Mouse (Mus musculus): ENCODE results near the gene Ank2.

Gene Ank2

DNA sequence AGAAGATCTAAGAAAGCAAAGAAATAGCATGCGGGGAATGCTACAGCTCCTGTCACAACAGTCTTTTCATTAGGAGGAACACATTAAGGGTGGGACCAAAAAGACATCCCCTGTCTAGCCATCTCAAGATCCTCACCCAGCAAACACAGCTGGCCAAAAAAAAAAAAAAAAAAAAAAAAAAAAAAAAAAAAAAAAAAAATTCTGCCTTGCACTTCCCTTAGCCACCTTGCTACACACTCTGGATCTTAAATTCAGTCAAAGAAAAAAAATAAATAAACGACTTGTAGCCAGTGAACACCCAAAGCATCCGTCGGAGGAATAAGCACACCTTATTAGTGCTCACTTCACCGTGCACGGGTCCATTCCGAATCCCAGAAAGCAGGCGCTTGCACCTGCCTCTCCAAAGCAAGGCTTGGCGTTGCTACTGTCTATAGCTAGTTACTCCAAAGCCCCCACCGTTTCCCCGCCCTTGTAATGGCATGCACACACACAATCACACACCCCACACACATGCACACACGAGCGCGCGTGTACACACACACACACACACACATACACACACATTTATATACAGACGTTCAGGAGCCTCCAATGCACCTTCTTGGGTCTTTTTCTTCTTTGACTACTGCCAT is 273.9 kb downstream of the Ank2 start:
- peak; percentile 72 to 73 for DNase-seq

DNA sequence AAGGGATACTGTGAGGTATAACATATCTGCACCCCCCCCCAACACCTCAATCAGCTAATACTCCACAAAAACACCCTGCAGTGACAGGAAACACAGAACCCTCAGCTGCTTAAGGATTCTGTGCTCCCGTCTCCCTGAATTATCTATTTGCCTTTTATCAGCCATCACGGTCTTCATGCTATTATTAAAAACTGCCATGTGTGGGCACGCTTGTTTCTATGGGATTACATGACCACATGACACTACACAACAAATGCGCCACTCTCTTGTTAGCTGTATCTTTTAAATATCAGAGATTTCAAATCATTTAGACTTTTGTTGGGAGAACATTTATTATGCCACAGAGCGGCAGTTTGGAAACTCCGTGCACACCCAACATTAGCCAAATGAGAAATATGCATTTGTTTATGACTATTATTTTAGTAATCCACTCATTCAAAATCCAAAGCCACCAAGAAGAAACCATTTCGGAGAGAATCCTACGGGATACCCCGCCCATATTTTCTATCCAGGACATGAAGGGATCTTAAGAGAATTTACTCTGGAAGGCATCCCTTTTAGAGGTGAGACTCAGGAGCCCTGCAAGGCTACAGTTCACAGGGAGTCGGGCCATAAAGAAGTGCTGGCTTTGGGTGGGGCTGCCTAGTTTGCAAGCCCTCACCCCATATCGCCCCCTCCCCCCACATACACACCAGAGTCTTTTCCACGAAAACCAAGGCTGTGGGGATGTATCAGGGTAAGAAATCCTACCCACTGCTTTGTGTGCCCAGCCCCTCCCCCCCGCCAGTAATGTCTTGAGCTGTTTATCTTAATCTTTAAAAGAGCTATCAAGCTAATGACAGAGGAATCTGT is 274.6 kb downstream of the Ank2 start:
- peak; percentile 48 to 57 for DNase-seq

DNA sequence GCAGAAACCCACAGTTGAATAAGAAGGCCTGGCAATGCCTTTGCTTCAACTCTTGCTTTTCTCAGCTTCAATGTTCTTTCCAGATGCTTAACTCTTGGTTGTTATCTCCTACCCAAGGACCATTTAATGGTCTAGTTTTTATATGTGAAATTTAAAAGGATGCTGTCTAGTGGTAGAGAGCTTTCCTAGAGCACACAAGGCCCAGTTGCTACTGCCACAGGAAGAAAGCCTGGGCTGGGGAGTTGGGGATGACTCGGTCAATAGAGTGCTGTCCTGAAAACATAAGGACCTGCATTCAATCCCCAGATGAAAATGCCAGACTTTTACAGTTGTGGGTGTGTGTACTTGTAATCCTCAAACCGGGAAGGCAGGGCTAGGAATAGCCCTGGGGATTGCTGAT is 277.1 kb downstream of the Ank2 start:
- no peak for DNase-seq

DNA sequence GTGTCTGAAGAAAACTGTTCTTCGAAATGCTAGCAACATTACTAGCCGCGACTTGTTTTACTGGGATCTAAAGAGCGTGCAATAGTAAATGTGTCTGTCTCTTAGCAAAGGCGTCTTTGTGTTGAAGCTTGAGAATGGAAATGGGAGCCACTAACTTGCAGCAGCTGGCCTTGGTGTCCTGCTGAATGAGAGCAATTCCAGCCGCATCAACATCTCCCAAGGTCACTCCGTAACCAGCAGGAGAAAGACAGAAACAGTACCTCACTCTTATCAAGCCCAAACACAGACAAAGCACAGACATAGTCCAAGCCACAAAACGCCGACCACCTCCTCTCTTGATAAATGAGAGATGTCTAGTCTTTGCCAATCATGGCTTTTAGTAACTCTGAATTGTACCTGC is 278.3 kb downstream of the Ank2 start:
- DNase-seq = no peak

DNA sequence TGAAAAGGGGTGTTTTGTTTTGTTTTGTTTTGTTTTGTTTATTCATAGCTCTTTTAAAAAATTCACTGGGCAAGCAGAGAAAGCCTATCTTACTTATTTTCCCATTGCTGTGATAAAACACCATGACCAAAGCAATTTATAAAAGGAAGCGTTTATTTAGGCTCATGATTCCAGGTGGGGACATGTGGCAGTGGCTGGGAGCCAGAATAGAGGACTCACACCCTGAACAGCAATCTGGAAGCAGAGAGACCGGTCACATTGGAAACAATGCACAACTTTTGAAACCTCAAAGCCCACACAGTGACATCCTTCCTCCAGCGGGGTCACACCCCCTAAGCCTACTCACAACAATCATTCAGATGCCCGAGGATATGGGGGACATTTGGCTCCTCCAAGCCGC is 285.6 kb downstream of the Ank2 start:
- peak in 1 of 2 experiments; percentile 49 for DNase-seq

DNA sequence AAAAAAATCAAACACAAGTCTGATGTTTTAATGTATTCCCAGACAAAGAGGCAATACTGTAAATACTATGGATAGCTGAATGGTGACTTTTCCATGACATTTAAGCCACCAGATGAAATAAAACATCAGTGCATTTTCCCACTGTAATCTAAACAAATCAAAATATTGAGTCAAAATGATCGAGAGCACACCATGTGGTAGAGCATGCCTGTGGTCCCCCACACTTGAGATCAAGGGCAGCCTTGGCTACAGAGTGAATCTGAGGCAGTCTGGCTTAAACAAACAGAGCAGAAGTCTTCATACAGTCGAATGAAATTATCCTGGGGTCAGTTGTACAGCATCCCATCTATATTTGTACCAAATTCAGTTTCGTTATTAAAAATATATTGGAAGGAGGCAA is 288.0 kb downstream of the Ank2 start:
- DNase-seq = no peak

DNA sequence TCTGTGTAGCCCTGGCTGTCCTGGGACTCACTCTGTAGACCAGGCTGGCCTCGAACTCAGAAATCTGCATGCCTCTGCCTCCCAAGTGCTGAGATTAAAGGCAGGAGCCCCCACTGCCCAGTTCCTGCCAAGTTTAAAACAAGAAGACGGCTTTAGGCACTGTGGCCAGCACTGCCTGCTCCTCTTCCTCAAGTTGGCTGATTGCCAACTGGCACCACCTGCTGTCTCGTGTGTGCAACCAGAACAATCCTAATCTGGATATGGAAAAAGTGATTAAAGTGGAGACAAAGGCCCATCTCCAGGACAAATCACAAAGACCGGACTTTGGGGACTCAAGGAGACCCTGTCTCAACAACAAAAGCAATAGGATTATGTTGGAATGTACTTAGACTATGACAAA is 288.6 kb downstream of the Ank2 start:
- peak; percentile 58 to 62 for DNase-seq

DNA sequence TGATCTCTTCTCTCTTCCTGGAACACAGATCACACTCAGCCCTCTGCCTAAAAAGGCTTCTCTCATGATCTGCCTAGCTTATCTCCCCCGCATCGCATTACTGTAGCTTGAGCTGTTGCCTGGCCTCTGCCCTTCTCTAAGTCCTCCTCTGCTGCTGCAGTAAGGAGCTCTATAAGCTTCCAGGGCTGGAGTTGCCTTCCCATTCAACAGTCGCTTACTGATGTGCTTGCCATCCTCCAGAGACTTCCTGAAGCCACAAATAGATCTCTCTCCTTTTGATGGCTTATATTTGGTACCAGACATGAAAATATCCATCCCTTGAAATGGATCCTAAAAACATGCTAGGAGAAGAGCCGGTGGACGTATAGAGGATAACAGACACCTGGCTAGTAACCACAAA is 290.3 kb downstream of the Ank2 start:
- no peak for DNase-seq

DNA sequence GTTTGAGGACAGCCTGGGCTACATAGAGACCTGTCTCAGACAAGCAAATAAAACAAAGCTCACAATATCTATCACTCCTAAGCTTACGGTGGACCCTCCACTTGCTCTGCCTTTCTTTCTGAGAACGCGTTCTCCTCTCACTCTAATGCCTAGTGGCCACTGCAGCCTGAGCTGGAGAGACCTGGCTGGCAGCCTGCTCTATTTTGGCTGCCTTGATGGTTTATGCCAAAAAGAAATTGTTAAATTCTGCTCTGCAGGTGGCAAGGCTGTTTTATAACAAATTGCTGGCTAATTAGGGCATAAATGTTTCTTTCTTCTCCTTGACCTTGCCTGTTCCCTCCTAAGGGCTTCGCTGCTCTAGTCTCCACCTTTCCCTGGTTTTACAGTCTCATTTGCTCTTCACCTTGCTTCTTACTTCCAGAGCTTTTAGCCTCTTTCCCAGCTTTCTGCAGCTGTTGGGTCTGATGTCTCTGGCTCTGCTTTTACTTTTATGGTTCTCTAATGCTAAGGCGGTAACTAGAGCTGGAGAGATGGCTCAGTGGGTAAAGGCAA is 293.2 kb downstream of the Ank2 start:
- DNase-seq = peak; percentile 83 to 87

DNA sequence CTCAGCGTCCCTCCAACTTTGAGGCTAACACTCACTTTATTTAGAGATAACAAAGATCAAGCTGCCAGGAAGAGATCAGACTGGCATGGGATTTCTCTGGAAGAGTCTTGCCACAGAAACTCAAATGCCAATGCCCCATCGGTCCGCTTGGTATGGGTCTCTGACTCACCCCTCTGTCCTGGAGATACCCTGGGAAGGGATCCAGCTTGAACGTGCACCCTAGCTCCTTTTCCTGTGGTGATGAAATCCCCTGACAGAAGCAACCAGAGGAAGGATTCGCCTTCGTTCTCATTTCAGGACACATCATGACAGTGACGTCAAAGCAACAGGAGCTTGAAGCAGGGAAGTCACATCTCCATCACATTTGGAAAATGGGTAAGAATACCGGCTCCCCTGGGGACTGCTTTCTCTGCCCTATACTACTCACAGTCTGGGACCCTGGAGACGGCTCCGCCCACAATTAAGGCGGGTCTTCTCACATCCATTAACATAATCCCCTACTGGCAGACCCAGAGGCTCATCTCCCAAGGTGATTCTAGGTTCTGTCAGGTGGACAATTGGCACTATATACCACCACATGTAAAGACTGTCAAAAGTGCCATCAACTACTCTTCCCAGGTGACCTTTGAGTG is 296.6 kb downstream of the Ank2 start:
- DNase-seq = no peak

DNA sequence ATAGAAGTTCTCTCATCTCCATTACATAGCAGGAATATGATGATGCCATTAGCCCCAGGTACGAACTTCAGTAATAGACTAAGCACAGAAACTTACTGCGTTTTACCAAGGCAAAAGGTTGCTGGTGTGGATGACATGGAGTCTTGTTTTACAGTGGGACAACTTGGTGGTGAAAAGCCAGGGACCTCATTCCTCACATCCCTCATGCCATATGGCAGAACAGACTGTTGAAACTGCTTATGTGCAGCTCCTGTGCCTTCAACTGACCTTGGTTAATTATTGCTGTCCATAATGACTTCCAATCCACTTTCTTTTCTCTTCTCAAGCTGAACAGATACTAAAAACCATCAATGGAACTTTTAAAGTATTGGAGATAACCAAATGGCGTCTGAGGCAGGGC is 298.4 kb downstream of the Ank2 start:
- peak; percentile 70 to 78 for DNase-seq

DNA sequence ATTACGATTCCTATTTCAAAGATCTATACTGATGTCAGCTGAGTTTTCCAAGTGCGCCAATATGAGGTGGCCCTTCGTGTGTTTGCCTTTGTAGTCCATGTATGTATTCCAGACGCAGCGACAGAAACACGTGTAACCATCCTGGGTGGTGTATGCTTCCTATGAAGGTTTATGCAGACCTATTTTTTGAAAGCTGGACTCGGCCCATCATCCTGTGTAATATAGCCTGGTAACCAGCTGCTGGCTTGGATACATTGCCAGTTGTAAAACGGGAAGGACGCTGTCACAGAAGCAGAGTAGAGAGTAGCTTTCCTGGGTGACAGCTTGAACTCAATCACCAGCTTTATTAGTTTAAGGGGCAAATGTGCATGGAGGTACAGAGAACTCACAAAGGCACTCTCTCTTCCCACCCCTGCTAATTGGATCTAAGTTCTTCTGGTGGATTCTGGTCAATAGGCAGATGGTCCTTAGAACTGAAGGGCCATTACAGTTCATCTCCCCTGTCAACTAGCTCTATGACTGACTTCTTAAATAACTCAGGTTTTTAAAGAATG is 300.0 kb downstream of the Ank2 start:
- peak in 1 of 2 experiments; percentile 32 for DNase-seq

DNA sequence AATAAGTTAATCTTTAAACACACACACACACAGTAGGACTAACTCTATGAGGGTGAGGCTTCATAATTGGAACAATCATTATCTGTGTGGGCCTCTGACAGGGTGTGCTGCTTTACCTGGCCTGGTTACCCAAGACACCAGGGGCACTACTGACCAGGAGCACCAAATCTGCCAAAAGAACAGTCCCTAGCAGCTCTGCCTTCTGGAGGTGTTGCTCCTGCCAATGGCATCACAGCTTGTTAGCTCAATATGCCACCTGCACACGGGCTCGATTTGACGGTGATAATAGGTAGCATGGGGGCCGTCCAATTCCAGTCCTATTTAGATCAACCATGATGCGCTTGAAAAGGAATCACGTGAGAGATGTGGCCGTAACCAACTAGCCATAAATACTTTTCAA is 300.5 kb downstream of the Ank2 start:
- peak; percentile 82 to 90 for DNase-seq

DNA sequence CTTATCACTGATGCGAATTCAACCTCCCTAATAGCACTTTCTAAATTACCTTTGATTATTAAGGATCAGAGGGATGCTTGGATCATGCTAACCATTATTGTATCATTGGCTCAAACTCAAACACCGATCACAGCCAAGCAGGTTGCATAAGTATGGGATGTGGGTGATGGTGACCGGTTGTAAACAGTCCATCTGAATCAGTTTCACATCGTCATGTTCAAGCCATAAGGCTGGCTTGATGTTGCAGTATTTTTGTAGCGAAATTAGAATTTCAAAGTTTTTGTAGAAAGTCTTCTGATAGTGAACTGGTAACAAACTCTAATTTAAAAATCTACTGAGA is 310.4 kb downstream of the Ank2 start:
- DNase-seq = peak; percentile 79 to 82

DNA sequence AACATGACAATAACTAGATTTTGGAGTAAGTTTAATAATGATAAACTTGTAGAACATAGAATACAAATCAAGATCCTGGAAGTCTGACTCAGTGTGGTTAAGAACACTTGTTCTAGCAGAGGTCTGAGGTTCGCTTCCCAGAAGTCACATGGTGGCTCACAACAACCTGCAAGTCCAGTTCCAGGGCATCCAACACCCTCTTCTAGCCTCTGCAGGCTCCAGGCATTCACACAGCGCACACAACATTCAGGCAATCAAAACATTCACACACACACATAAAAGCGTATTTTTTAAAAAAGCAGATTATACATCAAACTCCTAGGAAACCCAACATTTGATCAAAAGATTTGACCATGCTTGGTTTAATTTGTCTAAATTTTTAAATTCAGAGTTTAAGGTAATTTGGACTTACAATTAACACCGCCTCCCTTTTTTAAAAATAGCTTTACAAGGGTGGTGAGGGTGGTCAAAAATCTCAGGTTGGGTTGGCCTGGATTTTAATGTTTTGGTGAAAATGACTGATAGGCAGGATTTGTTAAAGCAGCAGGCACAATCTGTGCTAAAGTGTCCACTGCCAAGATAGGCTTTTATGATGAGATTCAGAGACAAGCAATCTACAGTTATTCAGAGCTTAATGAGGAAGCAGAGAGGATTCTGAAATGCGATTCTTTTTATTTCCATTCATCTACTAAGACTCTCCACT is 310.9 kb downstream of the Ank2 start:
- peak; percentile 66 to 78 for DNase-seq

DNA sequence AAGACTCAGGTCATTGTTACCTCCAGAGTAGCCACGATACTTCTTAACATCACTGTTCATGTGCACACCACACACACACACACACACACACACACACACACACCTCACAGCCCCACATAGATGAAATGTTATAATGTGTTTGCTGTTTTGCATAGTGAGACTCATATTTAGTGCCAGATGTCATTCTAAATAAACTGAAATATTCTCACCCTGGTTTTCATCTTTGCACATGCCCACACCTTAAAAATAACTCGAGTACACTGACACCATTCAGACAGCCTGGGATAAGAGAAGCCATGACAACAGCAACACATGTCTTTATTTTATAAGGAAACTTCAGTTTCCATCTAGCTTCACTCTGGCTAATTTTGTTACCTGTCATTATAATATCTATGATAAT is 312.1 kb downstream of the Ank2 start:
- no peak for DNase-seq

DNA sequence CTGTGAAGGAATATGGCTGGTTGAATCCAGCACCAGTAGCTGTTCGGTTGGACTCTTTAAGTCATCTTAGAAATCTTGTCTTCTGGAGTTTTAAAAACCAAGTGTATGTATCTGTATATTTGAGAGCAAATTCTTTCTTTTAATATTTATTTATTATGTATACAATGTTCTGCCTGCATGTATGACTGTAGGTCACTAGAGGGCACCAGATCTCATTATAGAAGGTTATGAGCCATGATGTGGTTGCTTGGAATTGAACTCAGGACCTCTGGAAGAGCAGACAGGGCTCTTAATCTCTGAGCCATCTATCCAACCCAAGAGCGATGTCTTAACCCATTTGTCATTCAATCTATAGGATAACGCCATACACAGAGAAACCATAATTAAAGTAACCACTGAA is 312.9 kb downstream of the Ank2 start:
- no peak for DNase-seq

DNA sequence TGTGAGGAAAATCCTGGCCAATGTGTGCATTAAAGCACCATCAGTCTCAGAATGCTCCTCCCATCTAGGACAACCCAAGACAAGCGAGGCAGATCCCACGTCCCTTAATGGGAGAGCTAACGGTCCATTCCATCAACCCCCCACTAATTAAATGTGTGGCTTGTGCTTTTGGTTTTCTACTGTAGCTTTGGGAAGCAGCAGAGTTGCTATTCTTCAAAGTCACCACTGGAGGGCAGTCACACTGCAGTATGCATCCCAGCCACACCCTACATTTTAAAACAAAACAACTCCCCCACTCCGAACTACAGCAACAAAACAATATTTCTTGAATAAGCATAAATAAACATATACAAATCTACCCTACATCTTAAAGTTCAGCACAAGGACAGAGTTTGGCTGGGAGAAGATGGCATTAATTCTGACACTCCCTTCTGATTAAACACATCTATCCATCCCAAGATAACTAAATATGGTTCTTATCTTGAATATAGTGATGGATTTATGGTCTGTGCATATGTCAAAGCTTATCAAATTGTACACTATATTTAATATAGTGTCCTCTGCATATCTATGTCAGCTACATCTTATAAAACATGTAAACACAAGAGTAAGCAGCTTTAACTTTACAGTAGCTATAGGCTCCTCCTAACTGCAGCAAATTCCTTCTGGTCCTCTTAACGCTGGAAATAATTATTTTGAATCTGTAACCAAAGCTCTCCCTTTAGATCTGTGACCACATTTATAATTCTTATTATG is 315.0 kb downstream of the Ank2 start:
- peak; percentile 59 to 69 for DNase-seq

DNA sequence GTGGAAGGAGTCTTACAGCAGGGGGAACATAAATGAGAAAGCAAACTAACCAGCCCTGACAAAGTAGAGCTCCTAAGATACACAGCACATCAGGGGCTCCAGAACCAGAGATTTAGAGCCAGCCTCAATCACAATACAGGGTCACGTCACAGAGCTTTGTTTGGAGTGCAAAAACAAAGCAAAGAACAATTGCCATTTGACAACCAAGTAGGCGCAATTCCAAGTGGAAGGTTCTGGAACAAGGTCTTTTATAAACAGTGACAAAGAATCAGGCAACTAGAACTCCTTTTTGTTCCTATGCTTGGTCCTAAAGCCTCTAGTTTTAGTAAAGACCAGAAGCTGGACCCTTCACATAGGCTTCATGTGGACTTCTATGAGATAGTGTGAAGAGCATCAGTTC is 326.5 kb downstream of the Ank2 start:
- no peak for DNase-seq

DNA sequence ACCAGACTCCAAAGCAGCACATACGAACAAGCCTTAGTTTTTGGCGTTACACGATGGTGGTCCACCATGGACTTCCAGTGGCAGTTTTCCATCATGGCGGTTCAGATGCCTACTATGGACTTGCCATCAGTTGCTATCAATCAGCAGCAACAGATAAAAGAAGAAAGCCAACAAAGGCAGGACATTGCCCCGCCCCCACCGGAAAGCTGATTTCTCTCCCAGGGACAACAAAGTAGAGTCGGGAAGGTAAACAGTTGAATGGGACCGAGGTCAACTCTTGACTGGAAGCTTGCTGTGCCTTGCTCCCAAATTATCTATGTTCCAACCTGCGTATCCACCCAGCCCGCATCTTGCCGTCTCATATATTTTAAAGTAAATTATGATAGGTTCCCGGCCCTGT is 328.9 kb downstream of the Ank2 start:
- DNase-seq = no peak

DNA sequence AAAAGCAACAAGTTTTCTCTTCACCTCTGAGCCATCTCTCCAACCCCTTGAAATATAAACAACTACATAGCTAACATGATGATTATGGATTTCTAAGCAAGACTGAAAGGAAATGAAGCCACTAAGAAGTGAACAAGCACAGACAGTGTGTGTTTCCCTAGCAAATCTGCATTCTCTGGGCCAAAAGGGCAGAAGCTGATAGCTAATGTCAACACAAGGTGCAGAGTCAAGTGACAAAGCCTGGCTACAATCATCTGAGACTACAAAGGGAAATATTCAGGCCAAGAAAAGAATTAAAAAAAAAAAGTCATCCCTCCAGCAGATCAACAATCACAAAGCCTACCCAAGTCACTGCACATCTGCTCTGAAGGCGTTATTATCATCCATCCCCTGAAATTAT is 330.0 kb downstream of the Ank2 start:
- DNase-seq = no peak

DNA sequence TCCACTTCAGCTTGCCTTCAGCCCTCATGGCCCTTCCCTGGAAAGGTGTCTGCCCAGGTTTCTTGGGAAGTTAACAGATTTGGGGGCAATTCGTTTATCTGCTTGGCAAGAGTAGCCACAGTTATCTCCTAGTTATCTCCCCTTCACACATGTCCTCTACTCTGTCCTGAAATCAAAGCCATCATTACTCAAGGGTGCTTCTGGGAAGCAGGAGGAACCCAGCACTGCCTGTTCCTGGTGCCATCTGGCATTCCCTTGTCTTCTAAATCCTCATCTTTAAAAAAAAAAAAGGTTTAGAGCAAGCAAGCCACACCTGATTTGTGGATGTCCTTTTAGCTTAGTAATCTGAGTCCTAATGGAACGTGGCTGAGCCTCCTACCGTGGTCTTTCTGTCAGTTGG is 335.4 kb downstream of the Ank2 start:
- peak; percentile 64 to 66 for DNase-seq

Data from cerebellum, adult 18-20 months (tissue).